Mouse (Mus musculus) brain, embryonic 18.5 days (tissue): ENCODE measurements at regions not wholly inside any gene's neighbourhood (a gene's known extent, or its start where the extent isn't known, plus 50 kb on each side); places are given as distances from the start of the nearest gene placed in this dataset.

Source experiments
- DNase-seq: peaks from one replicate; pipeline ENCODE4 v3.0.0-alpha.2; 2012; ENCODE audit warnings: low read depth, low spot score

DNA sequence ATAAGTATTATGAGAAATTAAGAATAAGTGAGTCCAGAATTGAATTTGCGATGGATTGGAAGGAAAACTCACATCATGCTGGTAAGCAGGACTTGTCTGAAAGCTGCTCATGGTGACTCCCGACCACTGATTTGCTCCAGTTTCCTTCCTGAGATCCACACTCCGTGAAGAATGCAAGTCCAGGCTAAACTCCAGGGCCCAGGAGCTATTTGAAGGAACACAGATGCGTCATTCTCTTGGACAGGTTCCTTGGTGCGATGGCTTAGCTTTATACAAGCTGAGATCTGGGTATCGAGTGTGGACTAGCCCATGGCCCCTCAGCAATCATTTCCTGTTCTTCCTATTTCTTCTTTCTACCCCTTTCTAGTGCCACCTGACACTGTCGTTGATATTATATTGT lies 192.3 kb upstream of the Zfp64 start:
- no peak for DNase-seq

DNA sequence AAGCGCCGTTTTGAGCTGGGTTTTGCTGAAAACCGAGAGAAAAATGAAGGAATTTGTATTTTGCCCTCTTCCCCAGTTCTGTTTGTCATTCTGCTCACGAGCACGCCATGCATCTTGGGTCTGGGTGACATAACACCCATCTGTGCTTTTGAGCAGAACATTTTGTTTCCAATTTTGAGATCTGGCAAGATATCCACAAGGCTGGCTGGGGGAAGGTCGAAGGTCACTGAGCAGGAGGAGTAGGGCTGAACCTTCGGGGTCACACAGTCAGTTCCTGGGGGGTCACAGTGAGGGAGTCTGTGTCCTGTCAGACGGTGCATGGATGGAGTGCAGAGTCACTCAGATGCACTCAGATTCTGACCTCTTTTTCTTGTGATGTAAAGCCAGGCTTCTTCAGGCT lies 186.8 kb upstream of the Zfp64 start:
- no peak for DNase-seq

DNA sequence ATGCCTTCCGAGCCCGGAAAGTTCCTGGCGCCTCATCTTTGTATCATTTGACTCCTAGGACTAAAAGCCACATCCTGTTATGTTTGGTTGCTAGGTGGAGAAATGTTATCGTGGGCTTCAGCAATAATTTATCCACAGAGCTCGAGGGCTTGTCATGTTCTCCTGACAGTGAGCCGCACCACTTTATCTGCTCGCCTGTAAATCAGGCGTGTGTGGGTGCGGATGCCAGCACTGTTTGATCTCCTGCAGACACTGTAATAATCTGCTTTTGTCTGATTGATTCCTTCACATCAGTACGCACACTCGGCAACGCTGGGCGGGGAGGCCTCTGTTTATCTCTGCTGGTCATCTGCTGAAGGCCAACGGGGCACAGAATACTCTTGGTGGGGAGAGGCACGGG lies 178.5 kb upstream of the Zfp64 start:
- DNase-seq = no peak

DNA sequence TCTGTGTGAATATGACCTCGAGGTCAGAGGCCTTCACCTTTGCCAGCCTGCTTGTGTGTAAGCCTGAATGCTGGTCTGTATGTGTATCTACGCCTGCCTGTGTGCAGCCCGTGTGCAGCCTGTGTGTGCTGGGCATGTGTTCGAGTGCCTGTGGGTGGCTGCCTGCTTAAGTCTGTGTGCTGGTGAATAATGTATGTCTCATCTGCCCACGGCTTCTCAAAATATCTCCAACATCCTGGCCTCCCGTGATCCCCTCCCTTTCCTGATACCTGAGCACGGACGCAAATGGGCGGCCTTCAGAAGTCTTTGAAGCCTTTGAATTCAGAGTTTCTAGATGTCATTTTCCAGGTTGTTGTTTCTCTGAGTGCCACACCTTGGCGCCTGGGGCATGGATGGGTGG lies 170.1 kb upstream of the Zfp64 start:
- DNase-seq = no peak

DNA sequence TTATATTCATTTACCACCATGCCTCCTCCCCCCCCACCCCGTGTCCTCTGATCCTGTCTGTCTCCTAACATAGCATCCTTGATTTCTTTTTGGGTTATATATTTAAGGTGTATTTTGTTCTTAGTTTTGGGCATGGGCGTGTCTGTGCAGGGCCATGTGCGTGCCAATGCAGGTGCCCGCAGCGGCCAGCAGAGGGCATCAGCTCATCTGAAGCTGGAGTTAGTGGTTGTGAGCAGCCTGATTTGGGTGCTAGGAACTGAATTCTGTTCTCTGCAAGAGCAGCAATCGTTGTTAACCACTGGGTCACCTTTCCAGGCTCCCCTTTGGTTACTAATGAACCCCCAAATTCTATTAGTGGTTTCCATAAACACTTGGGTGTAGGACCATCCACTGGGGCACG lies 167.5 kb upstream of the Zfp64 start:
- no peak for DNase-seq

DNA sequence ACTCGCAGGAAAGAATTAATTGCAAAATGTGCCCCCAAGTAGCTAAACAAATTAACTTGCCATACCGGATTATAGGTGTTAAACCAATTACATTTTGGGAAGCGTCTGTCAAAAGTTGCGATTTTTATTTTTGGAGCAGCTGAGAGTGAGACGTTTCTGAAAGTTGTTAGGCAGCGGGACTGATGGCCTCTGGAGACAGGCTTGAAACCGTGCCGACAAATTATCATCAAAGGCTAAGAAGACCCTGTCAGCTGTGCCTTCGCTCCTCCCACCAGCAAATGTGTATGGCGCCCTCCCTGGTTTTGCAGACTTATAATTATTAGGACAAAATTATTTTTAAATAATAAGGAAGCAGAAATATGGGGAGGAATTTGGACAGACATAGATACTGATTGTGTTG lies 161.5 kb upstream of the Zfp64 start:
- no peak for DNase-seq

DNA sequence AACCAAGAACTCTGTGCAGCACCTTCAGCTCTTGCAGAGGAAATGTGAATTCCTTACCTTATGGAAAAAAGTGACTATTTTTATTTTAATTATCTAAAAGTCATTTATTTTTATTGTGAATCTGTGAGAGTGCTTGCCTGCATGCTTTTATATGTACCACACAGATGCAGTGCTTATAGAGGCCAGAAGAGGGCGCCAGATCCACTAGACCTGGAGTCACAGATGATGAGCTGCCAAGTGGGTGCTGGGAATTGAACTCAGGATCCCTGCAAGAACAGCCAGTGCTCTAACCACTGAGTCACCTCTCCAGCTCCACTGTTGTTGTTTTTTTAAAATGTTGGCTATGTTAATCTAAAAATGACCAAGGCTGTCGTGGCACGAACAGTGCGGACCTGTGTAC lies 153.7 kb upstream of the Zfp64 start:
- DNase-seq = no peak

DNA sequence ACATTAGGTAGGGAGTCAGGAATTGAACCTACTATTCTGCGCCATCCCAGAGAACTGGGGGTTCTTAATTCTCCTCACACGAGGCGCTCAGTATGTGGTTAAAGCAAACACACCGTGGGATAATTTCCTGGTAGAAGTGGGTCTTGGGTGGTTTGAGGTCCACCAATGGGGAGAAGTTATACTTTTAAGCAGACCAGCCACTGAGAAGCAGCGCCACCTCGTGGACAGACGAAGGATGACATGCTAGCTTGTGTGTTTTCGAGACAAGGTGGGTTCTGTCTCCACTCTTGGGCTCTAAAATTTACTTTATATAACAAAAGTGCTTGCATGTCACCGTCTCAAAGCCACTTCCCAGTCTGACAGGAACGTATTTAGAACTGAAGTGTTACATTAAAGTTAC lies 152.7 kb upstream of the Zfp64 start:
- no peak for DNase-seq

DNA sequence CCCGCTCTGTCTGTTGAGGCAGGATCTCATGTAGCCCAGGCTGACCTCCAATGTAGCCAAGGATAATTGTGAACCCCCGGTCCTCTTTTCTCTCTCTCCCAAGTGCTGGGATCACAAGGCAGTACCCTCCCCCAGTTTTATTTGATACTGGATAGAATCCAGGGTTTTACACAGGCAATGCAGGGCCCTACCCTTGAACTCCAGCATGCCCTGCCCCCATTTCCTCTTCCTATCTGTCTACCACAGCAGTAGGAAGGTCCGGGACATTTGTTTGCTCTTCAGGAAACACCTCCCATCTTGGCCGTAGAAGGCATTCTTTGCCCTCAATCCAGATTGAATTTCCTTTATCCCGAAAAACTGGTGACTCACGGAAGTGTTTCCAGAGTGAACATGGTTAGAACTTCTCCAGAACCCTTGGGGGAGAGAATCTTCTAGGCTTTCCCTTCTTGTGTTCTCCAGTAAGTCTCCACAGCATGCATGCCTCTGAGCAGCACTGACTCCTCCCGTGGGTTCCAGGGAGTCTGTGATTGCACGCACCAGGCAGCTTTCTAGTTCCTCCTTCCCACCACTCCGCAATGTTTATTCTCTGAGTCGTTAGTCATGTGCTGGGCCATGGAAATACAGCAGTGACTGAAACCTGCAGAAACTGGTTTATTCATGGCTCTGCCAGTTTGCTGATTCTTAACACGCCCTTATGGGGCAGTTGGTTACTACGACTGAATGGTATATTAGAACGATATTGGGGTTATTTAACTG lies 146.3 kb upstream of the Zfp64 start:
- DNase-seq = no peak

DNA sequence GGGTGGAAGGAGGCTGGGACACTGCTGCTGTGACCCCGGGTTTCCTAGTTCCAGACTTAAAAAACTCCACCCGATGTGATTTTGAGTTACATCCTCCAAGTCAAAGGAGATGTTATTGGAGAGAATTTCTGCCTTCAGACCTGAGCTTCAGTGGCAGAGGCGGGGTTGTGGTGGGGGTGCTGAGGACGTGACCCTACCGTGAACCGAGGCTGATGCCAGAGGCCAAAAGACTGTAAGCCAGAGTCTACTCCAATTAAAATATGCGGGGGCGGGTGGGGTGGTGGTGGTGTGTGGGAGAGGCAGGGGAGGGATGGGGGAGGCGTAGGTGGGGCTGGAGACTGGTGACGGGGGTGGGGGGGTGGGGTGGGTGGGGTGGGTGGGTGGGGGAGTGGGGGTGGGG lies 145.1 kb upstream of the Zfp64 start:
- no peak for DNase-seq

DNA sequence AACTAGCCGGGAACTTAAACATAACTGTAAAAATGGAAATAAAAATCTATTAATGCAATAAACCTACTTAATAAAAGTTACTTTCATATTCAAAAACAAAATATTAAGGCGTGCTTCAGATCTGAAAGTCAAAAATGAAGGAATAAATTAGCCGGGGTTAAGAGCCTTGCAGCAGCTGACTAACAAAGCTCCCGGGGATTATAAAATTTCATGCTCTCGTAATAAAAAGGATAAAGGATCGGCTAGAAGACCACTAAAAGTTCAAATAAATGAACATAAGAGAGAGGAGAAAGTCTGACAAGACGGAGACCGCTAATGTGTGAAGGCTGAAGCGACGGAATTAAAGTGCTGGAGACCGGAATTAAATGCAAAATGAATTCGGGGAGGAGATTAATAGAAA lies 144.3 kb upstream of the Zfp64 start:
- DNase-seq = no peak

DNA sequence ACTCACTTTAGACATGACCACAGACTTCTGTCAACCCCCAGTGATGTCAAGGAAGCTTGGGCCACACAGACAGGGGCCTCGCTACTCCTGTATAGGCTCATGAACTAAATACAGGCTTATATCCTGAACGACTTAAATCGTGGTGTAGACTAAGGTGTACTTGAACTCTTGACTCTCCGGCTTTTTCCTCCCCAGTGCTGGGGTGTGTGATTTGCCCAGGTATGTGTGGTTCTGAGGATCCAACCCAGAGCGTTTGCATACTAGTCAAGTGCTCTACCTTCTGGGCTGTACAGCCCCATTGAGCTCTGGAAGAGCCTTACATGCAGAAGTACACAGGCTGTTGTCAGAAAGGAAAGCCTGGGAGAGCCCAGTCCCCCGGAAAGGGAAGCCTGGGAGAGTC lies 143.2 kb upstream of the Zfp64 start:
- no peak for DNase-seq

DNA sequence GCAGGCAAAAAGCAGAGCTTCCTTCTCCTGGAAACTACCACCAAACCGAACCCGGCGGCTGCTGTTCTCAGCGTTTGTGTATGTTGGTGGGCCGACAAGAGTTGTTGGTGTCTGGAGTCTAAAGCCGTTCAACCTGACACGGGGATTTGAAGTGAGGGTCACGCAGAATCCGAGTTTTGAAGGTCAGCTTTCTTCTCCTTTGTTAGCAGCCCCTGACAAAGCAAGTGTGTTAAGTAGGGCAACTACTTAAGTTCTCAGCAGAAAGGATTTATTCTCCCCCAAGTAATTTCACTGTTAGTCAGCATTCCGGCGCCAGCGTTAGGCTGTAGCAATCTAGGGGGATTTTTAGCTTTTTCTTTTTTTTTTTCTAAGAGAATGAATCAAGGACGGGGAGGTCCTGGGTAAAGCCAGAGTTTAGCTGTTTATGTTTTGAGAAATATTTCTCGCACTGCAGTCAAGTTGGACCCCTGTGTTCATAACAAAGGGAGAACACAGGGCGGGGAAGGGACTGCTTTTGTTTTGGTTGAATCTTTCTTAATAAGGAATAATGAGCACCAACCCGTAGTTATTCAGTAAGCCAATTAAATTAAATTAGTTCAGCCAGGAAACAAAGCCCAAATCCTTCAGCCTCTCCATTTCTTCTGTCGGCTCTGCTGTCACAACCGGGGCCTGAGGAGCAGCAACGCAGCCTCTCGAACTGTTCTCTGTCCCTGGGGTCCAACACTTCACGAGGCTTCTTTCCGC lies 138.8 kb upstream of the Zfp64 start:
- no peak for DNase-seq

DNA sequence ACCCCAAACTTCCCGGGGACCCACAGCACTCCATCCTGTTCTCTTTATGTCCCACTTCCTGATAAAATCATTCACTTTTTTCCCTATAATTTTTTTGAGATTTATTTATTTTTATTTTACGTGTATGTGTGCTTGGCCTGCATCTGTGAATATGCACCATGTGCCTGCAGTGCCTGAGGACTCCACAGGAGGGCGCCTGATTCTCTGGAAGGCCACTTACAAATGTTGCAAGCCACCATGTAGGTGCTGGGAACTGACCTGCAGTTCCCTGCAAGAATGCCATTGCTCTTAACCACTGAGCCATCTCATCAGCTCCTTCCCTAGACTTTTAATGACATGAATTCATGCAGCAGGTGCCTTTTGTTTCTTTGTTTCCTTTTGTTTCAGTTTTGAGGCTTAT lies 134.9 kb upstream of the Zfp64 start:
- DNase-seq = no peak

DNA sequence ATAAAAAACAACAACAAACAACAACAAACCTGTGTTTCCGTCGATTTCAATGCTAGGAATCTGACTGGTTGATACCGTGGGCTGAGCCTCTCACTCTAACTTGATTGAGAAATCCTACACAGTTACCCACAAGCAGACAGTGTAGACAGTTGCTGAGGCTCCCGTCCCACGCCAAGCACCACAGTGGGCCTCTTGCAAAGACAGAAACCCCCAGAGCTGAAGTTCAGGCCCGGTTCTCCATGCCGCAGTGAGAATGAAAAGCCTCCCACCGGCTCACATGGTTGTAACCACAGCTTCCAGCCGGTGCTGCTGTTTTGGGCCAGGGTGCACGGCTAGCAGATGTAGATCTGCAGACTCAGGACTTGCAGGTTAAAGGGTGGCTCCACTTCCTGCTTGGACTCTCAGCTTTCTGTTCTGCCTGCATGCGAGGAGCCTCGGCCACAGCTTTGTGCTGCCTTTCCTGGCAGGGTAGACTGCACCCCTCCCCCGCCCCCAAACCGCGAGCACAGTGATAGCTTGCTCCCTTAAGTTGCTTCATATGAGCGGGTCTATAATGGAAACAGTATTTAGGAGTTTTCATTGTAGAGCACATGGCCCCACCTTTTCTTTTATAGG lies 133.6 kb upstream of the Zfp64 start:
- DNase-seq = no peak

DNA sequence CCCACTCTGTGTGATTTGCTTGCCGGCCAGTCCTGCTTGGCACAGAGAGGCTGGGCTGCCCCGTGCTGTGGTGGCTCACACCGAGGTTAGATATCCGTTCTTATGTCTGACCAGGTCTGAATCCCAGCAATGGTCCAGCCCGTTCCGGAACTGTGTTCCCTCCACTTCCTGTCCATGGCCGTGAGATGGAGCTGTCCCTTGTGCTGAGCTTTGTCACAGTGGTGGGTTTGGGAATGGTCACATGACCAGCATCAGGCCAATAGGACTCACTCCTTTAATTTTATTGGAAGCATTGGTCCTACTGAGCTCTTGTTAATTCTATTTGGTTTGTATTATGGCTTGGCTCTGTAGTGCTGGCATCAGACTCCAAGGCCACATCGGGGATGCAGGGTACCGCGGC lies 132.9 kb upstream of the Zfp64 start:
- DNase-seq = no peak

DNA sequence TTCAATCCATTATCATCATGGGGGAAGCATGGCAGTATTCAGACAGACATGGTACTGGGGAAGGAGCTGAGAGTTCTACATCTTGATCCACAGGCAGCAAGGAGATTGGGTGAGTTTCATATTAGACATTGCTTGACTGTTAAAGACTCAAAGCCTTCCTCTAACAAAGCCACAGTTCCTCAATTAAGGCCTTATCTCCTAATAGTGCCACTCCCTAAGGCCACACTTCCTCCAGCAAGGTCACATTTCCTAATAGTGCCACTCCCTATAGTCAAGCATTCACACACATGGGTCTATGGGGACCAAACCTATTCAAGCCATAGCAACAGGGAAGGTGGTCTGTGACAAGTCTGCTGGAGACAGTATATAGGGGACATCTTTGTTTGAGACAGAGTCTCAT lies 115.9 kb upstream of the Zfp64 start:
- no peak for DNase-seq

DNA sequence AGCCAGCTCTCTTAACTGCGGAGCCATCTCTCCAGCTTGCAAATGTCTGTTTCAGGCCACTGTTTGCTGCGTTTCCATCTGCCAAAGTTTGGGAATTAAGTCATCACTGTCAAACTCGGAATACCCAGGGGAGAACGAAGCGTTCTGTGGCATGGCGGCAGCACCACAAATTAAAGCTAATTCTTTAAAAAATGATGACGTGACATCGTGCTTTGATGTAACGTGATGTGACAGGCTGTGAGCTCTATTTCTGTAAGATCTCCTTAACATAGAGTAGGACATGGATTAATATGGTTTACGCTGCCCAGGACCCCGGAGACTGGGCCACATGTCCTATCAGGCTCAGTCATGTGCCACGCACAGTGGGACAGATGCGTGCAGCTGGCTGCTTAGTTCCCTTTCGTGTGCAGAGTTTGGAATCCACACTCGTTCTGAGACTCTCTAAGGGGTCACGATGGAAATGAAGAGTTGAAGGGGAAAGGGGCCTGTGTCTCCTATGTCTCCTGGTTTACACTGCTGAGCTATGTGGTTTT lies 109.8 kb upstream of the Zfp64 start:
- no peak for DNase-seq

DNA sequence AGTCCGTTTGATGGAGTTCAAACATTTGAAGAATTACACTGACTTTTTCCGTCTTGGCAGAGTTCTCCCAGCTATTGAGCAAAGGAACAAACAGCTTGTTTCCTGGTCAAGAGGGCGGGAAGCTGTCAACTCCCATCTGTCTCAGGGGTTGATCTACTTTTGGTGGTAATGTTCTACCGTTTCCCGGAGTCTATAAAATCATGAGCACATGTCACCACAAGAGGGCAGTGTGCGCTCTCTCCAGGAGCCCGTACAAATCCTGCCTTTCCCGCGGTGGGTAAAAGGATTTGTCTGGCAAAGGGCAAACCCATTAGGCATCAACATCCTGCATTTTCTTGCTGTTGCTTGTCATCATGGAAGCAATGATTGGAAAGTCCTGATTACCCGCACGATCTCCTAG lies 106.1 kb upstream of the Zfp64 start:
- DNase-seq = peak; percentile 77

DNA sequence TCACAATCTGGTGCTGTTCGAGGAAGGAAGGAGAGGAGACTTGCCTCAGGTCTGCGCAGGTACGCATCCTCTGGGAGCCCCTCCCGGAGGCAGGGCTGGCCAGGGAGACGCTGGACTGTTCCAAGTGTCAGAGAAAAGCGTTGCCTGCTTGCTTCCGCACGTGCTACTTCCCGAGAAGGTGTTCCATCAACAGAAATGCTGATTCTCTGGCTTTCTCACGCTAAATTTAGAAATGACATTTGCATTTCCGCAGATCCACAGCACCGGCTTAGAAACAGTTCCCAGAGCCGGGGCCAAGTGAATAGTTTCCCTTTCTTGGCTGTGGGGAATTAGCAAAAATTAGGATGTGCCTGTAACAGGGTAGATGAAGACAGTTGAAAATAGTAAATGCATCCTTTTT lies 105.1 kb upstream of the Zfp64 start:
- no peak for DNase-seq

DNA sequence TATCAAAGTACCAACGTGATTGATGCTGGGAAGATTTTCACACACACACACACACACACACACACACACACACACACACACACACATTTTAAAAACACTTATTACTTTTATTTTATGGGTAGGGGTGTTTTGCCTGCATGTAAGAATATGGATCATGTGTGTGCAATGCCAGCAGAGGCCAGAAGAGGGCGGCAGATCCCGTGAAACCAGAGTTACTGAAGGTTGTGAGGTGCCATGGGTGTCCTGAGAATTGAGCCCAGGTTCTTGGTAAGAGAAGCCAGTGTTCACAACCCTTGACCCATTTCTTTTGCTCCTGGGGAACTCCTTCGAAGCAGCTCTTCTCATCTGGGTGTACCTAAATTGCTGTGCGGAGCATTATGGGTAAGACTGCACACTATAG lies 102.4 kb upstream of the Zfp64 start:
- DNase-seq = no peak

DNA sequence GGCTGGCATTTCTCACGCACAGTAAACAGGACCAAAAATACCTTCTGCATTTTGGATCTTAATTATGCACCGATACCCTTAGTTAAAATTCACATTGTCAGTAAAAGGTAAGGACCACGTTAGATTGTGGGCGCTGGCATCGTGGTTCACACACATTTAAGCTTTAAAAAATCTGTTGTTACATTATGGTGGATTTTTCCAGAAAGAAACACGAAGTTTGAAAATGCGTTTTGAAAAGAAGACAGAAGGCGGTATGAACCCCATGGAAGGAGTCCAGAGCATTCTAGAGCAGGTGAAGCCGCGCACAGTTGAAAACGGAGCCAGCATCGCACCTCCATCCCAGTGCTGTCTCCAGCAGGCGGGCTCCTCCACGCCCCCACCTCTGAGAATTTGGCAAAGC lies 94.6 kb upstream of the Zfp64 start:
- no peak for DNase-seq

DNA sequence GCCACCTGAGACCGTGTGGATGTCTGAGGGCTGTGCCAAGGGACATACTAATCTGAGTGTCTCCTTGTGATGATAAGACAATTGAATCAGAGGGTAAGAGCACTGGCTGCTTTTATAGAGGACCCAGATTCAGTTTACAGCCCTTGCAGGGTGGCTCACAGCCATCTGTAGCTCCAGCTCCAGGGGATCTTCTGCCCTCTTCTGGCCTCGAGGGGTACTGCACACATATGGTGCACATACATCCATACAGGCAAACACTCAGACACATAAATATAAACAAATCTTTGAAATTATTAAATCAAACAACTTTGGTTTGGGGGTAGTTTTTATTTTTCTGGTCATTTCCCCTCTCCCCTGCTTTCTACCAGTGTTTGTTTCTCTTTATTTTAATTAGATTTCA lies 86.4 kb upstream of the Zfp64 start:
- no peak for DNase-seq
